Mouse (Mus musculus): ENCODE data around the gene Nt5dc2.

- TF ChIP-seq POLR2A (IDR thresholded peaks at IDR 0.05; ENCODE audit: insufficient read depth, low read depth, low read length) (no peak), CTCF (IDR thresholded peaks at IDR 0.05; ENCODE audit: insufficient read depth, low read depth, low read length) (no peak)
These were observed 8.8 kb downstream of the Nt5dc2 start for GRCm38 (mm10) chr14:31139666-31140065.
